Mouse (Mus musculus) limb, embryonic 13.5 days (tissue): Measurements from ENCODE around the gene Dmac2. TPM values are rescaled to one million over a fixed set of nuclear protein-coding genes. Genes with fewer than 3 reads are reported as not detected.
"Not testable (repeated sequence)": the region's sequence is repeated elsewhere in the genome, so short reads cannot be mapped to it uniquely, and the experiment has no call there.

Source experiments
- ATAC-seq: fragments of 200-750 bp; cut with Nextera tagmentation; 2 replicates; pipeline ENCODE4 v1.8.0; 2017; ENCODE audit warnings: low read depth, moderate number of reproducible peaks, moderate TSS enrichment; ENCODE audit not compliant: low FRiP score
- H3K27ac ChIP-seq: fragments of 300-500 bp; sonication (generic); 2 replicates; pipeline ENCODE4 v1.5.1; 2015; ENCODE audit warnings: inconsistent platforms, mild to moderate bottlenecking, moderate library complexity
- H3K27me3 ChIP-seq: fragments of 300-500 bp; sonication (generic); 2 replicates; pipeline ENCODE4 v1.6.1; 2015; ENCODE audit warnings: mild to moderate bottlenecking, inconsistent platforms
- H3K36me3 ChIP-seq: fragments of 300-500 bp; sonication (generic); 2 replicates; pipeline ENCODE4 v1.6.1; 2015; ENCODE audit warnings: inconsistent platforms, mild to moderate bottlenecking, moderate library complexity
- H3K4me1 ChIP-seq: fragments of 300-500 bp; sonication (generic); 2 replicates; pipeline ENCODE4 v1.6.1; 2015; ENCODE audit warnings: inconsistent platforms
- H3K4me2 ChIP-seq: fragments of 300-500 bp; sonication (generic); replicated peaks from 2 replicates; pipeline ENCODE4 v1.6.1; 2015; ENCODE audit warnings: inconsistent platforms, mild to moderate bottlenecking, moderate library complexity
- H3K4me3 ChIP-seq: fragments of 300-500 bp; sonication (generic); 2 replicates; pipeline ENCODE4 v1.5.1; 2015; ENCODE audit warnings: moderate library complexity, mild to moderate bottlenecking, inconsistent platforms
- H3K9ac ChIP-seq: fragments of 300-500 bp; sonication (generic); 2 replicates; pipeline ENCODE4 v1.6.1; 2015; ENCODE audit warnings: mild to moderate bottlenecking, inconsistent platforms
- H3K9me3 ChIP-seq: fragments of 300-500 bp; sonication (generic); 2 replicates; pipeline ENCODE4 v1.6.1; 2016; ENCODE audit warnings: inconsistent platforms
- WGBS: fragments of 180-500 bp; shearing (Covaris S2); methylation state at CpG from one replicate; pipeline ENCODE4 v1.1.7; 2015; 5-methylcytosine and 5-hydroxymethylcytosine counted together
- polyA plus RNA-seq: library from polyadenylated mRNA; unstranded; fragments of >200 nt; fragmentation: Nextera tagmentation; extraction: Ambion mirVana; gene quantifications from 2 replicates; pipeline ENCODE4 v1.2.1, GENCODE M21; 2015

Dmac2 gene
- 37.3 and 39.6 TPM in 2 replicates for polyA plus RNA-seq

DNA sequence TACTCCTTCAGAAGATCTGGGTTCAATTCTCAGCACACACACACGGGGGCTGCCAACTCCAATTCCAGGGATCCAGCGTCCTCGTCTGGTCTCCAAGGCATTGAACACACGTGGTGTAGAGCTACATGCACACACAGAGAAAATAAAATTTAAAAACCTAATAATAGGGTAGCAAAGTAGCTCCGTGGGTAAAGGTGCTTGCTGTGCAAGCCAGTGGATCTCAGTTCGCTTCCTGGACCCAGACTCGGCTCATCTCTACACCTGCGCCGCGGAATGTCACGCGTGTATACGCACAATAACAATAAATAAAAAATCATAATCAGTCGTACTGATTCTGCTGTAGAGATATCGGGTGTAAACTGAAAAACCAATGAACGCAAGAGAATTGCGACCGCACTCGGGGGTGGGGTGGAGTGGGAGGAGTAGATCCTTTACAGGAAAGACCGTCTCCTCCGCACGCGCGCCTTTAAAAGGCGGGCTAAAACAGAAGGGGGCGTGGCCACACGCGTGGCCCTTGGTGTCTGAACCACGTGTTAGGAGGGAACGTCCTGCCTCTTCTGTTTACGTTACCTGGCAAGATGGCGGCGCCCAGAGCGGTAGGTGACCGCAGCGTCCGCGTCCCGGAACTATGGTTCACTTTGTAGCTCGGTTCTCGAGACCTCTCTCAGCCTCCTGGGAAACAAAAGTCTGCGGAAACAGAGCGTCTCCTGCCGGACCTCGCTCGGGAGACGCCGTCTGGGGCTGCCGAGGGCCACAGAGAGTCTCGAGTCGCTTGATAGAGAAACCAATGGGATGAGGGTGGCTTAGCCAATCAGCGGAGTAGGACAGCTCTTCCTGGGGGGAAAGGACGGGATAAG is at the start of gene Dmac2:
Gene Dmac2, plus strand, starts transcription at position 550 of the 857 bp plus-strand sequence.
- Histone ChIP-seq H3K27ac (no peak within 1 kb of the TSS), H3K9ac (peak within 1 kb of the TSS; percentile 68), H3K4me2 (peak within 1 kb of the TSS; percentile 72), H3K4me1 (peaks cover 7% of the 10 kb centered on the region), H3K4me3 (peak within 1 kb of the TSS; percentile 71), H3K36me3 (peaks cover 28% of the 10 kb centered on the region), H3K9me3 (no peaks in the 10 kb centered on the region), H3K27me3 (no peaks in the 10 kb centered on the region)
- 2% methylated on average over 53 of the region's 53 CpGs for WGBS
- peak; percentile 94 for ATAC-seq

DNA sequence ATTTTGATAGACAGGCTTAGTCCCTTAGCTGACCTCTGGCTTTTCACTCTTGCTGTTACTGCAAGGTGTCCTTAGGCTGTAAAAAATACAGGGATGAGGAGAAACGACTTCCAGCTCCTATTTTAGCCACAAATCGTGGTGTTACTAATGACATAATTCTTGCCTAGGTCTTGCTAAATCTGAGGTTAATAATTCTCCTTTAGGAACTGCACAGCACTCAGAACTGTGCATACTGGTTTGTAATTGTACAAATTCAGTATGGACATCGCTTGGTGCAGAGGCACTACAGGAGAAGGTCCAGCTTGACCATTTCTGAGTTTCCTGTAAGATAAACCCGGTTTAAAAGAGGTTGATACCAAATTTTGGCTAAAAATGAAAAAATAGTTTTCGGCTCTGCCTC is 45.4 kb upstream of the Dmac2 start:
- H3K4me1 ChIP-seq, H3K4me2 ChIP-seq, ATAC-seq, H3K4me3 ChIP-seq, H3K36me3 ChIP-seq, H3K27ac ChIP-seq, H3K9ac ChIP-seq, H3K27me3 ChIP-seq, H3K9me3 ChIP-seq: not testable (repeated sequence)
- WGBS, result 68% methylated on average over 5 of the region's 5 CpGs

DNA sequence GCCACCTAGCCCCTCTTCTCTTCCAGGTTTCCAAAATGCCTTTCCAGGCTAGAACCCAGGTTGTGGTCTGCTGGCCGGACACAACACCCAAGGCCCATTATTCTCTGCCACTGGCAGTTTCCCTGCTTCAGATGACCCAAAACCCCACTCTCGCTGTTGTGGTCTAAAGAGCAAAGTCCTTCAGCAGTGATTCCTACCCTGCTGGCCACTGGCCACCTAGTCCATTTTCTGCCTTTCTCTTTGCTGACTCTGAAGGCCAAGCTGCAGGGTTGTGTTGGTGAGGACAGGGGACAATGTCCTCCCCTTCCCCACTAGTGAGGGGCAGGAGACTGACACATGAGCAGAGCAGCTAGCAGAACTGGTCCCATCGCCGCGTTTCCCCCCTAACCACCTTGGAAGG is 44.1 kb upstream of the Dmac2 start:
- H3K4me3 ChIP-seq, result no peak overlapping the region
- no peak overlapping the region for H3K27ac ChIP-seq
- peaks cover 6% of the 10 kb centered on the region; the same call in 1 of the 2 replicates for H3K27me3 ChIP-seq
- H3K9me3 ChIP-seq, result no peaks in the 10 kb centered on the region
- H3K9ac ChIP-seq, result no peak overlapping the region
- H3K4me1 ChIP-seq, result no peaks in the 10 kb centered on the region
- H3K4me2 ChIP-seq, result no peak overlapping the region
- 74% methylated on average over 5 of the region's 5 CpGs for WGBS
- H3K36me3 ChIP-seq, result no peaks in the 10 kb centered on the region
- no peak for ATAC-seq

DNA sequence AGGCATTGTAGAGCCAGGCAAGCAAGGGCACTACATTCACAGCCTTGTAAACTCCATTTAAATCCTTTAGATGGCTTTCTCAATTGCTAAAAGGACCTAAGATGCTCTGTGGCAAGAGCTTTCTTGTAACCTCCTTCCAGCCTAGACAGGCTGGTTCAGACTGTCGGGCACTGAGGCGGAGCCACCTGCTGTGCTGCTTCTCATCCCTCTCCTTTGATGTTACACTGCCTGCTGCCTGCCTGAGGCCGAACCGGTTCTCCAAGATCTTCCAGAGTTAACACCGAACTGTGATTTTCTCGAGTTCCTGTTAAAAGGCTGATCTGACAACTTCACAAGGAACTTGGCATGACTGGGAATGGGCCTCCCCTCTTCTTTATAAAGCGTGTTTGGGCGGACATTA is 43.3 kb upstream of the Dmac2 start:
- H3K27ac ChIP-seq, result peak overlapping the region; percentile 28; the same call in 1 of the 2 replicates
- 11% methylated on average over 8 of the region's 8 CpGs for WGBS
- H3K36me3 ChIP-seq, result no peaks in the 10 kb centered on the region
- no peak overlapping the region for H3K9ac ChIP-seq
- H3K4me2 ChIP-seq, result no peak overlapping the region
- no peaks in the 10 kb centered on the region for H3K4me1 ChIP-seq
- no peak for ATAC-seq
- no peaks in the 10 kb centered on the region for H3K9me3 ChIP-seq
- peaks cover 6% of the 10 kb centered on the region; the same call in 1 of the 2 replicates for H3K27me3 ChIP-seq
- H3K4me3 ChIP-seq, result no peak overlapping the region

DNA sequence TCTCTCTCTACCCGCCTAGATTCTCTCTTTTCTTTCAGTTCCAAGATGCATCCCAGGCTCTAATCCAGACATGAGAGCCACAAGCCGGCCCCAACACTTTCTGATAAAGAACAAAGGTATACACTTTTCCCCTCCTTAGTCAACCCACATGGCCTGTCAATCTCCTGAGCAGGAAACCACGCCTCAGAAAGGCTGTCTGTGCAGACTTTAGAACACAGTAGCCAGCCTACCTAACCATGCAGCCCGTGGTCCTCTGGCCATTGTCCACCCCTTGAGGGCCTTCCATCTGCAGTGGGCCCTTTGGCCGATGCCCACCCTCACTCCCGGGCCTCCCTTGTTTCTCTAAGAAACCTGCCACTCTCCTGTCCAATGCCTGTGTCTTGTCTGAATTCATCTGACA is 42.9 kb upstream of the Dmac2 start:
- H3K27me3 ChIP-seq, H3K36me3 ChIP-seq, H3K4me2 ChIP-seq, H3K27ac ChIP-seq, H3K4me1 ChIP-seq, H3K4me3 ChIP-seq, H3K9ac ChIP-seq, H3K9me3 ChIP-seq, ATAC-seq: not testable (repeated sequence)
- WGBS, result 29% methylated on average over 6 of the region's 6 CpGs

DNA sequence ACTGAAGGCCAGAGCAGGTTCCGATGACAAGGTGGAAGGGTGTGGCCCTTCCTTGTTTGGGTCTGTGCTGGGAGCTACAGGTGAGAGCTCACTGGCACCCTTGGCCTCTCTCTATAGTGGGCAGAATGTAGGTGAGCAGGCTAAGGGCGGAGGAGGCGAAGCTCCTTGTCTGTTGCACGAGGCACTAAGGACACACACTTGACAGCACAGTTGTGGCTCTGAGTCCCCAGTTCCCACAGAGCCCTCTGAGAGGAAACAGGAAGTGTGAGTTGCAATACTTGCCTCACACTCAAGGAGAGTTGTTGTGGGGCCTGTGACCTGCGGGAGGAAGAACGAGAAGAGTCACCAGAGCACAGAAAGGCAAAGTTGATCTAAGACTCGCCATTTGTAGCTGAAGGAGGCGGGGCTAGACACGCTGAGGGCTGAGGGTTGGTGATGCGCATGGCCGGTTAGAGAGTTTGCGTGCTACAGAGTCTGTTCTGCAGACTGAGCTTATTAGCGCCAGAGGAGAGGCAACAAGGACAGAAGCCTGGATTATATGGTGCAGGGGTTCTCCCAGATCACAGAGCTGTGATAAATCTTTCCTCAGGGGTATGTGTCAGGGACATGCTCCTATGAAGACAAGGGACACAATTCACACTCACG is 42.3 kb upstream of the Dmac2 start:
- H3K4me3 ChIP-seq, H3K27ac ChIP-seq, H3K36me3 ChIP-seq, ATAC-seq, H3K9ac ChIP-seq, H3K9me3 ChIP-seq, H3K4me1 ChIP-seq, H3K27me3 ChIP-seq, H3K4me2 ChIP-seq: not testable (repeated sequence)
- WGBS, result 63% methylated on average over 12 of the region's 14 CpGs

DNA sequence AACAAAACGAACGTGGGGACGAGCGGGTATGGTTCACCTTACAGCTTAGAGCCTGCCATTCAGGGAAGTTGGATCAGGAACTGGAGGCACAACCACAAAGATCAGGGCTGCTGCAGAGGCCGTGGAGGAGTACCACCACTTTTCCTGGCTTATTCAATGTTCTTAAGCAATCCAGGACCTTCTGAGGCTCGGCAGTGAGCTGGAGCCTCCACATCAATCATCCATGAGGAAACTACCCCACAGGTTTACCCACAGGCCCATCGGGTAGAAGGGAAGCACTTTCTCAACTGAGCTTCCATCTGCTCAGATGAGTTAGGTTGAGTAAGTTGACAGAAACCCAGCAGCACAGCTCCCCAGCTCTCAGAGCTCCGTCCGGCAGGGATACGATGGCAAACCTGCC is 39.8 kb upstream of the Dmac2 start:
- Histone ChIP-seq H3K9ac (no peak overlapping the region), H3K9me3 (no peaks in the 10 kb centered on the region), H3K27ac (no peak overlapping the region), H3K36me3 (no peaks in the 10 kb centered on the region), H3K4me3 (no peak overlapping the region), H3K4me1 (no peaks in the 10 kb centered on the region), H3K27me3 (peaks cover 6% of the 10 kb centered on the region; the same call in 1 of the 2 replicates), H3K4me2 (no peak overlapping the region)
- 84% methylated on average over 10 of the region's 10 CpGs for WGBS
- ATAC-seq, result no peak

DNA sequence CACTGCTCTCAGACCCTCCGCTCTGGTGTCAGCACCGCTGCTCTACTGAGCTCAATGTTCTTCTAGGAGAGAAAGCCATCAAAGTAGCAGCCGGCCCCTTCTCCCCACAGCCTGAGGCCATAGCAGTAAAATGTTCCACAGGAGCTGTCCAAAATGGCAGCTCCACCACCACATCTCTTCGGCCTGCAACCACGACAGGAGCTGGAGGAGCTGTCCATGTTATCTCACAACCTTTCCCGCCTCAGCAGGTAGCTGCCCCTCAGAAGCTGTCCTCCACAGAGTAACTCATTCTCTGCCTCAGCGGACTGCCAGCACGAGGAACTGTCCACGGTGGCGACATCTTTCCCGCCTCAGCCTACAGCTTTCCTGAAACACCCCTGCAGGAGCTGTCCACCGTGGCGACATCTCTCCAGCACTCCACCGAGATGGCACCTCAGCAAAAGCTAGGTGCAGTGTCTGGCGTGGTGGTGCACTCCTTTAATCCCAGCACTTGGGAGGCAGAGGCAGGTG is 36.9 kb upstream of the Dmac2 start:
- Histone ChIP-seq H3K4me3 (no peak overlapping the region), H3K9ac (no peak overlapping the region), H3K27ac (no peak overlapping the region), H3K36me3 (no peaks in the 10 kb centered on the region), H3K4me1 (no peaks in the 10 kb centered on the region), H3K27me3 (no peaks in the 10 kb centered on the region), H3K4me2 (no peak overlapping the region), H3K9me3 (no peaks in the 10 kb centered on the region)
- no peak for ATAC-seq
- 88% methylated on average over 15 of the region's 15 CpGs for WGBS

DNA sequence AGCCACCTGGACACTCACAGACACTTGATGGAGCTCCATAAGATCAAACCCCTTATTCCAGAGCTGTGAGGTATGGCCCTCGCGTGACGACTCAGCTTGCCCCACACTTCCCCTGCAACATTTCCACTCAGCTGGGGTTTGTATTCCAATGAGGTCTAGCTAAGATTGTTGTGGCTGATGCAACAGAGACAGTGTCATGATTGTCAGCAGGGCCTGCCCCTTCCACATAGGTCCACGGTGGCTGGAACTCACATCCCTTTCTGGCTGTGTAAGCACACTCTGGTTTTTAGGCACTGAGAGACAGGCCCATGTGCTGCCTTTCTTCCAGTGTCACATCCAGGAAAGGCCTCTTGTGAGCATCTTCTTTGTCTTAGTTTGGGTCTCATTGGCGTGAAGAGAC is 34.6 kb upstream of the Dmac2 start:
- no peak overlapping the region for H3K9ac ChIP-seq
- H3K27me3 ChIP-seq, result no peaks in the 10 kb centered on the region
- H3K4me1 ChIP-seq, result no peaks in the 10 kb centered on the region
- 81% methylated on average over 5 of the region's 5 CpGs for WGBS
- no peaks in the 10 kb centered on the region for H3K9me3 ChIP-seq
- H3K36me3 ChIP-seq, result no peaks in the 10 kb centered on the region
- H3K4me3 ChIP-seq, result no peak overlapping the region
- H3K4me2 ChIP-seq, result no peak overlapping the region
- ATAC-seq, result no peak
- no peak overlapping the region for H3K27ac ChIP-seq

DNA sequence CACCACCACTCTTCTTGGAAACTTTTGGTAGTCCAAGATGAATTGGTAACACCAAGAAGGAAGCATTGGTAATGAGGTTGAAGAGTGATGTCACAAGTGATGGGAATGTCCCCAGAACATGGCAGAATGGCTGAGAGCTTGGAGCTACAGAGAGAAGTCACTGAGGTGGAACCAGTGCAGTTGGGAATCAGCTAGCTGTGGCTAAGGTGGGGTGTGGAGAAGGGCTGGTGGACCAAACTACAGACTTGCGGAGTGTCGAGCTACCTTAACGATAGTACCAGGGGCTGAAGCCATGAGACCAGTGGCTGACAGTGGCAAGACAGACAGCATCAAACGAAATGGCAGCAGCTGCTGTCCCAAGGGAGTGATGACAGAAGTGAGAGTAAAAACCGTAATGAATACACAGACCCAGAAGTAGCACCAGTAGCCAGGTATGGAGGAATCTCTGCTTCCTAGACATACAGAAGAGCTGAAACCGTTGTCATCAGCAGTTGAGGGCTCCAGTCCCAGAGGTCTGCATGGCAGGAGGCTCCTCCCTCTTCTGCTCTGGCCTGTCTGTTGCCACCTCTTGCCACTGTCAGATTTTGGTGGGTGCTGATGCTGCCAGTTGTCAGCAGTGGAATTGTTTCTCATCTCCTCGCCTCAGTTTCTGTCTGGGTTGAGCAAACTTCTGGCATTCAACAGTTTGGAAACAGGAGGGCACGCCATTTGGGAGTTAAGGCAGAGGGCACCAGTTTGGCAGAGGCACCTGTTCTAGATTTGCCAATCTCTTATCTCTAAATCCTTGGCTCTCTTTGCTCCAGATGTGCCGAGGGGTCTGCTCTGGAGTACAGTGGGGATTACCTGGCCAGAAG is 33.6 kb upstream of the Dmac2 start:
- Histone ChIP-seq H3K9ac (no peak overlapping the region), H3K36me3 (no peaks in the 10 kb centered on the region), H3K27ac (no peak overlapping the region), H3K9me3 (no peaks in the 10 kb centered on the region), H3K27me3 (no peaks in the 10 kb centered on the region), H3K4me3 (no peak overlapping the region), H3K4me1 (no peaks in the 10 kb centered on the region), H3K4me2 (no peak overlapping the region)
- 74% methylated on average over 9 of the region's 9 CpGs for WGBS
- no peak for ATAC-seq

DNA sequence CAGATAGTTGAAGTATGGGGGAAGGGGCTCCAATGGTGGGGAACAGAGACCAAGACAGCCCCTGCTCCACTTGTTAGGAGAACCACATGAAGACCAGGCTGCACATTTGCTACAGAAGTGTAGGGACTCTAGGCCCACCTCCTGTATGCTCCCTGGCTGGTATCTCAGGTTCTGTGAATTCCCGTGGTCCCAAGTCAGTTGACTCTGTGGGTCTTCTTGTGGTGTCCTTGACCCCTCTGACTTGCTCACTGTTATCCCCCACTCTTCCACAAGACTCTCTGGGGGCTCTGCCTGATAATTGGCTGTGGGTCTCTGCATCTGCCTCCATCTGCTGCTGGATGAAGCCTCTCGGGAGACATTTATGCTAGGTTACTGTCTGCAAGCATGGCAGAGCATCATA is 28.0 kb upstream of the Dmac2 start:
- Histone ChIP-seq H3K27ac (no peak overlapping the region), H3K36me3 (no peaks in the 10 kb centered on the region), H3K27me3 (no peaks in the 10 kb centered on the region), H3K4me2 (no peak overlapping the region), H3K9ac (no peak overlapping the region), H3K4me1 (no peaks in the 10 kb centered on the region), H3K9me3 (no peaks in the 10 kb centered on the region), H3K4me3 (no peak overlapping the region)
- ATAC-seq, result no peak
- WGBS, result 81% methylated on average over 2 of the region's 2 CpGs

DNA sequence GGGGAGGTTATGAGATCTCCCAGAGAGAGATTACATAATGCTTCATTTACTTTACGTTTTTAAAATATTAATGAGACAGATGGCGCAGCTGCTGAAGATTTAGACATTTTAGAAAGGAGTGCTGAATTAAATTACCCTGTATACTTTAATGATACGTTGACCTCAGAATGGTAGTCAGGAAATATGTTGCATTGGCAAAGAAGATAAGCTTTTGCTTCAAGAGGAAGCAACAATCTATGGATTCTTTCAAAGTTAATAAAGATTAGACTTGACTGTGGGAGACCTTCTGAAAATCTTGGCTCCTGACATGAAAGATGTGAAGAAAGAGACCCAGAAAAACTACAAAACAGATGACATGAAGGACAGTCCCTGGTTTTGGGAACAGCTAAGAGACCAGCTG is 25.4 kb upstream of the Dmac2 start:
- Histone ChIP-seq H3K27me3 (no peaks in the 10 kb centered on the region), H3K4me3 (no peak overlapping the region), H3K9me3 (no peaks in the 10 kb centered on the region), H3K36me3 (no peaks in the 10 kb centered on the region), H3K4me1 (no peaks in the 10 kb centered on the region), H3K4me2 (no peak overlapping the region), H3K9ac (no peak overlapping the region), H3K27ac (no peak overlapping the region)
- WGBS, result 78% methylated on average over 3 of the region's 3 CpGs
- ATAC-seq, result no peak
